Mouse (Mus musculus) brown adipose tissue, adult 24 weeks (tissue): ENCODE measurements around the gene 4931406P16Rik. TPM values are rescaled to one million over a fixed set of nuclear protein-coding genes. Genes with fewer than 3 reads are reported as not detected.

ENCODE experiments used
- H3K27ac ChIP-seq: fragments of 200-500 bp; replicated peaks from 2 replicates; pipeline ENCODE4 v1.5.1; 2012; ENCODE audit warnings: low read depth, mild to moderate bottlenecking, low read length
- H3K4me1 ChIP-seq: fragments of 200-500 bp; 2 replicates; pipeline ENCODE4 v1.6.1; 2012; ENCODE audit warnings: low read length, mixed read lengths; ENCODE audit not compliant: control insufficient read depth, insufficient read depth, insufficient read length
- H3K4me3 ChIP-seq: fragments of 200-500 bp; 2 replicates; pipeline ENCODE4 v1.5.1; 2012; ENCODE audit warnings: low read depth, mild to moderate bottlenecking, low read length, moderate library complexity; ENCODE audit not compliant: insufficient read depth
- polyA plus RNA-seq: library from polyadenylated mRNA; stranded (reverse); fragments of >200 nt; gene quantifications from 2 replicates; pipeline ENCODE4 v1.2.4, GENCODE M21; 2012; ENCODE audit not compliant: missing spikeins, insufficient read depth, insufficient read length

4931406P16Rik gene
- polyA plus RNA-seq, 1 experiment = 19.2 TPM

- Histone ChIP-seq H3K27ac (peak overlapping the region; percentile 52; the same call in 1 of the 2 replicates), H3K4me1 (peaks cover 2% of the 10 kb centered on the region; the same call in 1 of the 2 replicates), H3K4me3 (peak overlapping the region; percentile 84)
Measured at GRCm38 (mm10) chr7:34195632-34196031, 117.7 kb downstream of the 4931406P16Rik start.

GRCm38 (mm10) chr7:34192825-34193224, 120.5 kb downstream of the 4931406P16Rik start:
- Histone ChIP-seq H3K4me3 (no peak overlapping the region), H3K4me1 (peaks cover 2% of the 10 kb centered on the region; the same call in 1 of the 2 replicates), H3K27ac (peak overlapping the region; percentile 60)

- H3K4me3 ChIP-seq = no peak overlapping the region
- H3K27ac ChIP-seq = peak overlapping the region; percentile 63
- H3K4me1 ChIP-seq = peaks cover 2% of the 10 kb centered on the region; the same call in 1 of the 2 replicates
Measured at GRCm38 (mm10) chr7:34189376-34189989, 123.9 kb downstream of the 4931406P16Rik start.

Other genes with a start within 250 kb of the 4931406P16Rik start
- gene Scgb1b30, start 218.1 kb downstream of the 4931406P16Rik start, polyA plus RNA-seq = not detected in 2 replicates
- 2.6 and 4.4 TPM in 2 replicates for gene Wtip, start 180.3 kb downstream of the 4931406P16Rik start, polyA plus RNA-seq
- gene Uba2, start 144.0 kb downstream of the 4931406P16Rik start, polyA plus RNA-seq = 39.0 and 39.9 TPM in 2 replicates
- gene Pdcd2l, start 116.9 kb downstream of the 4931406P16Rik start, polyA plus RNA-seq = 11.5 and 22.8 TPM in 2 replicates
- gene Gpi1, start 83.2 kb downstream of the 4931406P16Rik start, polyA plus RNA-seq = 1,085 and 1,523 TPM in 2 replicates
- gene Gm6096, start 62.5 kb downstream of the 4931406P16Rik start, polyA plus RNA-seq = not detected in 2 replicates
- gene Lsm14a, start 79.8 kb upstream of the 4931406P16Rik start, polyA plus RNA-seq = 45.1 and 57.4 TPM in 2 replicates